Mouse (Mus musculus) limb, embryonic 15.5 days (tissue): Measurements from ENCODE around the gene Mtf2. TPM values are rescaled to one million over a fixed set of nuclear protein-coding genes. Genes with fewer than 3 reads are reported as not detected.

Experiments
- ATAC-seq: fragments of 200-750 bp; cut with Nextera tagmentation; 2 replicates; pipeline ENCODE4 v1.8.0; 2017; ENCODE audit warnings: low read depth, moderate TSS enrichment; ENCODE audit not compliant: insufficient number of reproducible peaks, low FRiP score, low TSS enrichment
- H3K27ac ChIP-seq: fragments of 300-500 bp; sonication (generic); 2 replicates; pipeline ENCODE4 v1.5.1; 2015; ENCODE audit warnings: moderate library complexity, mild to moderate bottlenecking, inconsistent platforms
- H3K27me3 ChIP-seq: fragments of 300-500 bp; sonication (generic); 2 replicates; pipeline ENCODE4 v1.6.1; 2015; ENCODE audit warnings: inconsistent platforms
- H3K36me3 ChIP-seq: fragments of 300-500 bp; sonication (generic); 2 replicates; pipeline ENCODE4 v1.6.1; 2015; ENCODE audit warnings: inconsistent platforms
- H3K4me1 ChIP-seq: fragments of 300-500 bp; sonication (generic); 2 replicates; pipeline ENCODE4 v1.6.1; 2015; ENCODE audit warnings: inconsistent platforms
- H3K4me2 ChIP-seq: fragments of 300-500 bp; sonication (generic); 2 replicates; pipeline ENCODE4 v1.6.1; 2015; ENCODE audit warnings: mild to moderate bottlenecking, inconsistent platforms
- H3K4me3 ChIP-seq: fragments of 300-500 bp; sonication (generic); 2 replicates; pipeline ENCODE4 v1.5.1; 2015; ENCODE audit warnings: mild to moderate bottlenecking, inconsistent platforms
- H3K9ac ChIP-seq: fragments of 300-500 bp; sonication (generic); 2 replicates; pipeline ENCODE4 v1.6.1; 2015; ENCODE audit warnings: inconsistent platforms
- H3K9me3 ChIP-seq: fragments of 300-500 bp; sonication (generic); 2 replicates; pipeline ENCODE4 v1.6.1; 2016; ENCODE audit warnings: inconsistent platforms
- WGBS: fragments of 180-500 bp; shearing (Covaris S2); methylation state at CpG from one replicate; pipeline ENCODE4 v1.1.7; 2015; 5-methylcytosine and 5-hydroxymethylcytosine counted together
- polyA plus RNA-seq: library from polyadenylated mRNA; unstranded; fragments of >200 nt; fragmentation: Nextera tagmentation; extraction: Ambion mirVana; gene quantifications from 2 replicates; pipeline ENCODE4 v1.2.1, GENCODE M21; 2015

The Mtf2 gene
- polyA plus RNA-seq, 1 experiment from 2014 or later = 89.6 TPM

DNA sequence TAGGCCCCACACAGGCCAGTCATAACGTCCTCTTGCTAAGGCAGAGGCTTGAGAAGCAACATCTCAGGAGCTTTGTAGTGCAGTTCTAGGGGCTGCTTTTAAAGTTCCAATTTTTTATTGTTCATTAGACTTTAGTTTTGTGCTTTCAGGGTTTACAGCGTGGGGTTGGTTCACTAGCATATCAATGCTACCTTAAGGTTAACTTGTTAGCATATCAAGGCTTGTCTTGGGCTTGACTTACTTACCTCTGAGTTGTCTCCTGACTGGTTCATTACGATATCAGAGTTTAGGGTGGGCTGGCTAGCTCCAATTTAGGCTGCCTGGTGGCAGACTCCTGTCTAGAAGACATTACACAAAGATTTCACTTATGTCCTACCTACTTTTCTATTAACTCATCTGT is 32.2 kb downstream of the Mtf2 start:
- Histone ChIP-seq H3K4me1 (no peaks in the 10 kb centered on the region), H3K9me3 (no peaks in the 10 kb centered on the region), H3K9ac (no peak overlapping the region), H3K4me3 (no peak overlapping the region), H3K27me3 (no peaks in the 10 kb centered on the region), H3K36me3 (peaks cover 50% of the 10 kb centered on the region), H3K27ac (no peak overlapping the region), H3K4me2 (no peak overlapping the region)
- no peak for ATAC-seq
- WGBS = 93% methylated on average over 3 of the region's 3 CpGs

DNA sequence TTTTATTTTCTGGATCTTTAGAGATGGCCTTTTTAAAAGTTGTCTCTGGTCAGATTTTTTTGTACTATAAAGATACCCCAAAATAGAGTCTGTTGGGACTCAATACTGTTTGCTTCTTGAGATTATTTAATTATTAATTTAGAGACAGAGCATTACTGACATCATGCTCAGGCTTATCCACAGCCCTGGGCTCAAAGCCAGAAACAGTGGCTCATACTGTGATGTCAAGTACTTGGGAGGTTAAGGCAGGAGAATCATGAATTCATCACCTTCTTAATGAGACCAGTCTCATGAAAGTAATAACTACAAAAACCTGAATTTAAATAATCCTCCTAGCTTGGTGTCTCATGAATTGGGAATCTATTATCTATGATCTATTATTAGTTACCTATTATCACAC is 34.7 kb downstream of the Mtf2 start:
- no peak overlapping the region for H3K27ac ChIP-seq
- ATAC-seq = no peak
- H3K9ac ChIP-seq = no peak overlapping the region
- H3K4me1 ChIP-seq = no peaks in the 10 kb centered on the region
- H3K4me2 ChIP-seq = no peak overlapping the region
- no peaks in the 10 kb centered on the region for H3K27me3 ChIP-seq
- no peaks in the 10 kb centered on the region for H3K9me3 ChIP-seq
- H3K36me3 ChIP-seq = peaks cover 54% of the 10 kb centered on the region
- no peak overlapping the region for H3K4me3 ChIP-seq

DNA sequence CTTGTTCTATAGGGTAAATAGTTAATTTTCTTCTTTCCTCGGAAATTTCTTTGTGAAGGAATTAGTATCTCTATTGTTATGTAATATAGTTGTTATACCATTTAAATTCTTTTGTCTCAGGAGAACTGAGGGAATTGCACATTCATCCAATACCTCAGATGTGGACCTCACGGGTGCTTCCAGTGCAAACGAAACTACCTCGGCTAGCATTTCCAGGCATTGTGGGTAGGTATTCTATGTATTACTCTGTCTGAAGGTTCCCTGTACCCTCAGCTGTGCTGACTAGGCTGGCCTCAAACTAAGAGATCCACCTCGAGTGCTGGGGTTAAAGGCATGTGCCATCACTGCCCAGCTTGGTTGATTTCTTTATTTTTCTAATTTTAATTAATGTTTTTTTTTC is 38.8 kb downstream of the Mtf2 start:
- H3K4me1 ChIP-seq = no peaks in the 10 kb centered on the region
- H3K4me3 ChIP-seq = no peak overlapping the region
- H3K9ac ChIP-seq = no peak overlapping the region
- no peak overlapping the region for H3K27ac ChIP-seq
- no peaks in the 10 kb centered on the region for H3K27me3 ChIP-seq
- H3K9me3 ChIP-seq = no peaks in the 10 kb centered on the region
- 86% methylated on average over 5 of the region's 5 CpGs for WGBS
- H3K4me2 ChIP-seq = no peak overlapping the region
- H3K36me3 ChIP-seq = peaks cover 49% of the 10 kb centered on the region
- no peak for ATAC-seq

DNA sequence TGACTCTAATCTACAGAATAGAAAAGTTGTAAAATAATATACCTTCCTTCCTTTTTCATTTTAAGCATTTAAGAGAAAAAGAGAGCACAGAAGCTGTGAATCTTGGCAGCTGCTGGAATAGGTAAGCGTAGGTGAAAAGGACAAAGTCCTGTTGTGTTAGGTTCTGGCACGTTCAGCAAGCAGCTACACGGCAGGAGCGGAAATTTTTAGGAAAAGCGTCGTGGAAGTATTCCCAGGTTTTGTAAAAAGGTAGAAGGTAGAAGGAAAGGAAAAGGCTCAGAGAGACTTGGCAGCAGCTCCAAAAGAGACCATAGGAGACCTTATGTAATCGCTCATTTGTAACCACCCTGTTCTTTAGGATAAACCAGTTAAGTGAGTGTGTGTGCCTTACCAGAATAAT is 43.9 kb downstream of the Mtf2 start:
- no peaks in the 10 kb centered on the region for H3K27me3 ChIP-seq
- H3K4me3 ChIP-seq = no peak overlapping the region
- no peaks in the 10 kb centered on the region for H3K4me1 ChIP-seq
- H3K9ac ChIP-seq = no peak overlapping the region
- peaks cover 28% of the 10 kb centered on the region for H3K36me3 ChIP-seq
- H3K4me2 ChIP-seq = no peak overlapping the region
- WGBS = 66% methylated on average over 7 of the region's 7 CpGs
- 0 out of 2 replicates have a peak overlapping the region, but pooled peaks have one; percentile 7 for H3K27ac ChIP-seq
- H3K9me3 ChIP-seq = no peaks in the 10 kb centered on the region
- no peak for ATAC-seq

DNA sequence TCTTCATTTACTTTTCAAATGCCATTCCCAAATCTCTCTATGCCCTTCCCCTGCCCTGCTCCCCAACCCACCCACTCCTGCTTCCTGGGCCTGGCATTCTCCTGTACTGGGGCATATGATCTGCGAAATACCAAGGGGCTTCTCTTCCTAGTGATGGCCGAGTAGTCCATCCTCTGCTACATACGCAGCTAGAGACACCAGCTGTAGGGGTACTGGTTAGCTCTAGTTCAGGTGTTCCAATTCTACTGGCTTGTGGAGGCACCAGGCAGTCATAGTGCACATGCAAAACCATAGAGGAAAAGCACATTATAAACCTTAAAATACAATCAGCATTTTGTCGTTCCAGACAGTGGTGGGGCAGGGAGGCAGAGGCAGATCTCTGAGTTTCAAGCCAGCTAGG is 52.2 kb downstream of the Mtf2 start:
- H3K27me3 ChIP-seq = no peaks in the 10 kb centered on the region
- no peak for ATAC-seq
- H3K36me3 ChIP-seq = peaks cover 7% of the 10 kb centered on the region; the same call in 1 of the 2 replicates
- no peak overlapping the region for H3K4me2 ChIP-seq
- H3K4me1 ChIP-seq = no peaks in the 10 kb centered on the region
- no peak overlapping the region for H3K4me3 ChIP-seq
- no peak overlapping the region for H3K27ac ChIP-seq
- no peaks in the 10 kb centered on the region for H3K9me3 ChIP-seq
- H3K9ac ChIP-seq = no peak overlapping the region
- 92% methylated on average over 4 of the region's 4 CpGs for WGBS

DNA sequence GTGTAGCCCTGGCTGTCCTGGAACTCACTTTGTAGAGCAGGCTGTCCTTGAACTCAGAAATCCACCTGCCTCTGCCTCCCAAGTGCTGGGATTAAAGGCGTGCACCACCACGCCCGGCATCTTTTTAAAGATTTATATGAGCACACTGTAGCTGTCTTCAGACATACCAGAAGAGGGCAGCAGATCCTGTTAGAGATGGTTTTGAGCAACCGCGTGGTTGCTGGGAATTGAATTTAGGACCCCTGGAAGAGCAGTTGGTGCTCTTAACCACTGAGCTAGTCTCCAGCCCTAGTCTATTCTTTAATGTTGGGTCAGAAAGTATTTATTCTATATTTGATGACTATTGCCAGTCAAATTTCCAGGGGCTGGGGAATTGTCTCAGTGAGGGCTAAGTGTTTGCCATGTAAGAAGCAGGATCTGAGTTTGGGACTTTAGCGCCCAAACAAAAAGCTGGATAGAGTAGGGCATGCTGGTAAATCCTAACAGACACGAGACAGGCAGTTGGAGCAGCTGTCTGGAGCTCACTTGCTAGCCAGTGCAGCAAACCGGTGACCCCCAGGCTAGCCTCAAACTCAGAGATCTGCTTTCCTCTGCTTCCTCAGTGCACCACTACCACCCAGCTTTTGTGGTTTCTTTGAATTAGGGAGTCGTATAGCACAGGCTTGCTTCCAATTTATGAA is 54.9 kb downstream of the Mtf2 start:
- no peak overlapping the region for H3K4me3 ChIP-seq
- H3K4me2 ChIP-seq = no peak overlapping the region
- H3K36me3 ChIP-seq = peaks cover 7% of the 10 kb centered on the region; the same call in 1 of the 2 replicates
- ATAC-seq = no peak
- H3K4me1 ChIP-seq = no peaks in the 10 kb centered on the region
- H3K27me3 ChIP-seq = no peaks in the 10 kb centered on the region
- H3K9ac ChIP-seq = no peak overlapping the region
- no peak overlapping the region for H3K27ac ChIP-seq
- WGBS = 88% methylated on average over 9 of the region's 9 CpGs
- H3K9me3 ChIP-seq = no peaks in the 10 kb centered on the region

DNA sequence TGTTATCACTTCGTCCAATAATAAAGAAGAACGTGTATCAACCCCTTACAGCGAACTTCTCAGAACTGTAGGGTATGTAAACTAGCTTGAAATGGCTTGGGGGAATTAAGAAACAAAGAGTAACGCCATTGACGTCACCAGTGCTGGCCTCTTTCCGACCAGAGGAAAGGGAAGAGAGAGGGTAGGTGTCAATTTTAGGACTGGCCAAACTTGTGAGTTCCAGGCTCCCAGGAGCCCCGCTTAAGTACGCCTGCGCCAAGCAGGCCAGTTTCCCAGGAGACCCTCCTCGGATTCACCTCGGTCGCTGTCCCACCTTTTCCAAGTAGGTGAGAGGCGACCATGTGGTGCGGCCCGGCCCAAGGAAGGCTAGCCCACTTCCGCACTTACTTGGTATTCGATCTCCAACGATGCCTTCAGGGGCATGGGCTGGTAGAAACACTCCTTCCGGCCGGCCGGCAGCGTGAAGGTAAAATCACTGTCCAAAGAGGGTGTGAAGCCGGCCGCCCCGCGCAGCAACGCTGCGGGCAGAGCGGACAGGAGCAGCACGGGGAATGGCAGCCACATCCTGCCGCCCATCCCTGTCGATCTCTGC is 66.5 kb downstream of the Mtf2 start:
- H3K36me3 ChIP-seq = peaks cover 3% of the 10 kb centered on the region; the same call in 1 of the 2 replicates
- H3K27ac ChIP-seq = peak overlapping the region; percentile 93
- peaks cover 9% of the 10 kb centered on the region; the same call in 1 of the 2 replicates for H3K4me1 ChIP-seq
- peak overlapping the region; percentile 92 for H3K9ac ChIP-seq
- H3K4me2 ChIP-seq = peak overlapping the region; percentile 76
- peak; percentile 54 for ATAC-seq
- no peaks in the 10 kb centered on the region for H3K9me3 ChIP-seq
- no peaks in the 10 kb centered on the region for H3K27me3 ChIP-seq
- H3K4me3 ChIP-seq = peak overlapping the region; percentile 93
- WGBS = under 1% methylated on average over 32 of the region's 32 CpGs

DNA sequence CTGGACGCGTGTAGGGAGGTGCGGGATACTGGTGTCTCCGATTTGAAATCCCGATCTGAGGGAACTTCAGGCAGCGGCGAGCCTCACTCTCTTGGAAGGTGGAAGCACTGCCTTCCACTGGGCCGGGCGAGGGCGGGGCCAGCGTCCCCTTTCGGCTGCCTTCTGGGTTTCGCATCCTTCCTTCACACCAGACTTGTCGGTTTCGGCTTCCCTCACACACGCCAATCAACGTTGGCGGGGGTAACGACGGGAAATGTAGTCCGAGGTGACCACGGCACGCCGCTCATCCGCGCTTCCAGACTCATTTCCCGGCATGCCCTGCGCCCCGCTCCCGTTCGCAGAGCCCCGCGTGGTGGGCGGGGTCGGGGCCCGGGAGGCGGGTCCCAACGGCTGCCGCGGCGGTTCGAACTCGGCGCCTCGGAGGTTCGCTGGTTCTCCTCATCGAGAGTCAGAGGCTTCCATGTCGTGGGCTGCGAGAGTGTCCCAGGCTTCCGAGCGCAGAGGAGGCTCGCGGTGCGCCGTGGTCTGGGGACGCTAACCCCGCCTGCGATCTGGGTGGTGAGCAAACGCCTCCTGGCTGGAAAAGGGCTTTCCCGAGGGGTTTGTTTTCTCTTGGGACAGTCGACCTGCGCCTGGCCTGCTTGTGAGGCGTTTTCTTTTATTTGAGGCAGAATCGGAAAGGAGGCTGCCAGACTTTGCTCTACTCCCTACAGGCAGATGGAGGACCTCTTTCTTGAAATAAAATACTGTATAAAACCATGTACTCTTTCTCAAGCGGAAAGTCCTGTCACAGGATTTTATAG is 67.2 kb downstream of the Mtf2 start, which contains the start of the genes Tmed5 and Ccdc18:
TSS of gene Tmed5 (minus strand) at position 180 of the 803 bp plus-strand sequence.
TSS of gene Ccdc18 (plus strand) at position 435 of the 803 bp plus-strand sequence.
- WGBS = under 1% methylated on average over 65 of the region's 65 CpGs
- no peaks in the 10 kb centered on the region for H3K9me3 ChIP-seq
- peak; percentile 99 for ATAC-seq
- H3K27ac ChIP-seq = peak within 1 kb of the TSS; percentile 93
- peak within 1 kb of the TSS; percentile 93 for H3K4me3 ChIP-seq
- H3K27me3 ChIP-seq = no peaks in the 10 kb centered on the region
- peaks cover 3% of the 10 kb centered on the region; the same call in 1 of the 2 replicates for H3K36me3 ChIP-seq
- H3K4me2 ChIP-seq = peak within 1 kb of the TSS; percentile 76
- H3K4me1 ChIP-seq = peaks cover 9% of the 10 kb centered on the region; the same call in 1 of the 2 replicates
- peak within 1 kb of the TSS; percentile 92 for H3K9ac ChIP-seq

DNA sequence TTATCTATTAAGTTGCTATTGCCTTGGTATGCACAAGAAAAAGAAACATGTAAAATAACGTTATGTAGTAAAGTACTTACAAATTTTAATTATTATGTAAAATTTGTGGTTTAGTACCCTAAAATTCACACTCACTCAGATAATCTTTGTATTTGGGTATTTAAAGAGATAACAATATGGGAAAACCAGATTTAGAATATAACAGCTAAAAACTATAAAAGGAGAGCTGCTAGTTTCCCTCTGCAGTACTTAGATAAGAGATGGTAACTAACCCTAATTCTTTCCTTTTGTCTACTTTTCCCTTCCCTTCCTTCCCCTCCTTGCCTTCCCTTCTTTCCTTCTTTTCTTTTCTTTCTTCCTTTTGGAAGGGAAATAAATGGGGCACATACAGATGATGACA is 87.1 kb downstream of the Mtf2 start:
- Histone ChIP-seq H3K4me2 (no peak overlapping the region), H3K27me3 (no peaks in the 10 kb centered on the region), H3K4me3 (no peak overlapping the region), H3K36me3 (no peaks in the 10 kb centered on the region), H3K9ac (no peak overlapping the region), H3K9me3 (no peaks in the 10 kb centered on the region), H3K27ac (no peak overlapping the region), H3K4me1 (no peaks in the 10 kb centered on the region)
- WGBS = 82% methylated on average over 1 of the region's 1 CpGs
- ATAC-seq = no peak

Other genes starting within 250 kb of the Mtf2 start
- 0.17 TPM in 1 of 2 replicates, not detected in the other for gene Ube2d2b, start 235.6 kb upstream of the Mtf2 start, polyA plus RNA-seq
- 60.3 and 63.6 TPM in 2 replicates for gene Evi5, start 190.6 kb upstream of the Mtf2 start, polyA plus RNA-seq
- 63.0 and 67.4 TPM in 2 replicates for gene Rpl5, start 165.2 kb upstream of the Mtf2 start, polyA plus RNA-seq
- gene Fam69a, start 78.6 kb upstream of the Mtf2 start, polyA plus RNA-seq = 27.9 and 31.8 TPM in 2 replicates
- gene Tmed5, start 66.9 kb downstream of the Mtf2 start, polyA plus RNA-seq = 45.1 and 45.9 TPM in 2 replicates
- 8.1 and 8.5 TPM in 2 replicates for gene Ccdc18, start 67.2 kb downstream of the Mtf2 start, polyA plus RNA-seq
- gene Dr1, start 203.2 kb downstream of the Mtf2 start, polyA plus RNA-seq = 45.1 and 47.4 TPM in 2 replicates
- gene Pigg, start 246.9 kb downstream of the Mtf2 start, polyA plus RNA-seq = 6.7 and 7.0 TPM in 2 replicates